Mouse (Mus musculus) embryonic fibroblast, embryonic 13.5 days (primary cell): ENCODE results near the gene Mrpl51.

ENCODE experiments used
- CTCF ChIP-seq: IDR thresholded peaks from 2 replicates; pipeline ENCODE4 v1.5.1; 2011; ENCODE audit warnings: mild to moderate bottlenecking, control low read depth, low read length, moderate library complexity, borderline replicate concordance; ENCODE audit not compliant: insufficient read depth
- POLR2A ChIP-seq: IDR thresholded peaks from 2 replicates; pipeline ENCODE4 v1.6.1; 2011; ENCODE audit warnings: low read depth, mild to moderate bottlenecking, control low read depth, low read length, moderate library complexity

GRCm38 (mm10) chr6:125152212-125153017, 39.2 kb upstream of the Mrpl51 start:
- no peak for TF ChIP-seq CTCF
- no peak for TF ChIP-seq POLR2A
